Mouse (Mus musculus): ENCODE measurements at regions not wholly inside any gene's neighbourhood (a gene's known extent, or its start where the extent isn't known, plus 50 kb on each side); places are given as distances from the start of the nearest gene placed in this dataset.

DNA sequence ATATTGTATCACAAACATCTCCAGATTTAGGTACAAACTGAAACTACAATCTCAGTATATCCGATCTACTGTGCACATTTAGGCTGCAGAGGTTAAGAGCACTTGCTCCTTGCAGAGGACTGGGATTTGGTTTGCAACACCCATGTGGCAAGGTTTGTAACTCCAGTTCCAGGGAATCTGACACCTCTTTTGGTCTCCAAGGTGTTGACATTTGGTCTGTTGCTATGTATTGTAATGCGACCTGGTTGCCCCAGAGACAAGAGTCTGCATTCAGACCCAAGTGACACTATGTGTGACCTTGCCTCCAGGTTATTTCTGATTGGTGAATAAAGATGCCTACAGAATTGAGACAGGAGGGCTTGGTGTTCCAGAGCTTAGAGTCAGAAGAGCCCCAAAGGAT, 105.0 kb downstream of the Tas2r134 start:
- TF ChIP-seq POLR2A (IDR thresholded peaks at IDR 0.05; ENCODE audit: low read depth, low read length) (no peak), CTCF (IDR thresholded peaks at IDR 0.05; ENCODE audit: extremely low read depth, insufficient read depth, insufficient read length, insufficient replicate concordance) (no peak)
- Histone ChIP-seq H3K4me3 (ENCODE audit: extremely low read depth, insufficient read depth, insufficient read length) (no peak overlapping the region), H3K36me3 (ENCODE audit: control insufficient read depth, insufficient read depth, low read length) (no peaks in the 10 kb centered on the region), H3K27me3 (ENCODE audit: control insufficient read depth, insufficient read depth, low read length) (no peaks in the 10 kb centered on the region), H3K4me1 (ENCODE audit: control insufficient read depth, insufficient read depth, insufficient read length) (no peaks in the 10 kb centered on the region), H3K27ac (ENCODE audit: insufficient read depth, low read length) (no peak overlapping the region)
- WGBS = 87% methylated on average over 2 of the region's 2 CpGs
- no peak for DNase-seq (ENCODE audit: low read depth in 1 of 2, low spot score in 2 of 2)

DNA sequence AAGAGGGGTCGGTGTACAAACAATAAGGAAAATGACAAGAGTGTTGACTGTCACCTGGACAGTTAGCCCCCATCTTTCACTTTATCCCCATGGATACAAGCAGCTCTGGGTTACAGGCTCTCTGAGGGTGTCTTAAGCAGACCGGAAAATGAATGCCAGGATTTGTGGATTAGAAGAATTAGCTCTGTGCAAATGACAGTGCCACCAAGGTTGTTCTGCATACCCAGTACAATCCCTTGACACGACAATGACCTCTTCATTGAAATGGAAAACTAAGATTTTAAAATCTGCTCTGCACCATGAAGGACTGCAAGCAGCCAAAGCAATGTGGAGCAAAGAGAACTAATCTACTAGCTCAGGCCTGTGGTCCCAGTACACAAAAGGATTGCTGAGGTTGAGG, 105.9 kb downstream of the Tas2r134 start:
- Histone ChIP-seq H3K4me3 (ENCODE audit: extremely low read depth, insufficient read depth, insufficient read length) (no peak overlapping the region), H3K36me3 (ENCODE audit: control insufficient read depth, insufficient read depth, low read length) (no peaks in the 10 kb centered on the region), H3K27ac (ENCODE audit: insufficient read depth, low read length) (no peak overlapping the region), H3K4me1 (ENCODE audit: control insufficient read depth, insufficient read depth, insufficient read length) (no peaks in the 10 kb centered on the region), H3K27me3 (ENCODE audit: control insufficient read depth, insufficient read depth, low read length) (no peaks in the 10 kb centered on the region)
- 89% methylated on average over 3 of the region's 3 CpGs for WGBS
- TF ChIP-seq POLR2A (IDR thresholded peaks at IDR 0.05; ENCODE audit: low read depth, low read length) (no peak), CTCF (IDR thresholded peaks at IDR 0.05; ENCODE audit: extremely low read depth, insufficient read depth, insufficient read length, insufficient replicate concordance) (no peak)
- no peak for DNase-seq (ENCODE audit: low read depth in 1 of 2, low spot score in 2 of 2)

DNA sequence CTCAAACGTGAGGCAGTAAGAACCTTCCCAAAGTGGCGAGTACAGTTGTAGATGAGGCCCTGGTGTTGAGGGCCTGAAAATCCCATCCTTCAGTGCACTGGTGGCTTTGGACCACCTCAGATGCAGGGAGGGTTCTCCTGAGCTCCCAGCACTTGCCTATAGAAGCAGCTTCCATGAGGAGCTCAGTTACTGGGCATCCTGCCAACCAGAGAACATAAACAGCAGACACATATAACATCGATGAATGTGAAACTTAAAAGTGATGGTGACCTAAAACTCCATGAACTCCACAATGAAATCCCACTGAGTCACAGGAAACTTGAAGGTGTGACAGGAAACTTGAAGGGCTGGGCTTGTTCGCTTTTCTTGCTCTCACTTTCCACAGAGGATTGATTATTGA, 109.1 kb downstream of the Tas2r134 start:
- 80% methylated on average over 4 of the region's 4 CpGs for WGBS
- H3K4me3 ChIP-seq (ENCODE audit: extremely low read depth, insufficient read depth, insufficient read length) = no peak overlapping the region
- TF ChIP-seq POLR2A (IDR thresholded peaks at IDR 0.05; ENCODE audit: low read depth, low read length) (no peak), CTCF (IDR thresholded peaks at IDR 0.05; ENCODE audit: extremely low read depth, insufficient read depth, insufficient read length, insufficient replicate concordance) (no peak)
- no peaks in the 10 kb centered on the region for H3K27me3 ChIP-seq (ENCODE audit: control insufficient read depth, insufficient read depth, low read length)
- no peaks in the 10 kb centered on the region for H3K4me1 ChIP-seq (ENCODE audit: control insufficient read depth, insufficient read depth, insufficient read length)
- DNase-seq (ENCODE audit: low read depth in 1 of 2, low spot score in 2 of 2) = no peak
- H3K27ac ChIP-seq (ENCODE audit: insufficient read depth, low read length) = no peak overlapping the region
- no peaks in the 10 kb centered on the region for H3K36me3 ChIP-seq (ENCODE audit: control insufficient read depth, insufficient read depth, low read length)

DNA sequence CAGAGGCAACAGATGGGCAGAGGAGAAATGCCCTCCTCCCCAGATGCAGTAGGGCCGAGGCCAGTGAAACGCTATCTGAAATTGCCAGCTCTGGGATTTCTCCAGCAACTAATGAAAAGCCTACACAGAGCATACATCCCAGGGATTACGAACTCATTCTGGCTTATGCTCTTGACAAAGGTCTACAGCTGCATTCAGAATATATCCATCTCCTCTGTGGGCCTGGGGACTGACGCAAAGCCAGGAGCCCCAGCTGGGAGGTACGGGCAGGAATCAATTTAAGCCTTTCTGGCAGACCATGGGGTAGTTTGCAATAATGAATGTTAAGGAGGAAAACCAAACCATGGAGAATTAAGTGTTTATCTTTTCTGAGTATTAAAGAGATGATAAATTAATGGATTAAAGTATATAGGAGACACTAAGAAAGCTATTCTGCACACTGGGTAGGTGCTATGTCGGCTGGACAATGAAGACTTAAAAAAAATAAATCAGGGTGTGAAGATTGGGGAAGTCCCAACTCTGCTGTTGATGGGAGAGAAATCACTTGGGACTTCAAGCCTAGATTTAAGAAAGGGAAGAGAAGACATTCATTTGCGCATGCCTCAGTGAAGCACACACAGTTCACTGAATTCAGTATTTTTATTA, 120.5 kb downstream of the Tas2r134 start:
- no peak for DNase-seq (ENCODE audit: low read depth in 1 of 2, low spot score in 2 of 2)
- Histone ChIP-seq H3K36me3 (ENCODE audit: control insufficient read depth, insufficient read depth, low read length) (no peaks in the 10 kb centered on the region), H3K27me3 (ENCODE audit: control insufficient read depth, insufficient read depth, low read length) (no peaks in the 10 kb centered on the region), H3K27ac (ENCODE audit: insufficient read depth, low read length) (no peak overlapping the region), H3K4me3 (ENCODE audit: extremely low read depth, insufficient read depth, insufficient read length) (no peak overlapping the region), H3K4me1 (ENCODE audit: control insufficient read depth, insufficient read depth, insufficient read length) (peaks cover 4% of the 10 kb centered on the region; the same call in 1 of the 2 replicates)
- WGBS = 79% methylated on average over 7 of the region's 7 CpGs
- TF ChIP-seq CTCF (IDR thresholded peaks at IDR 0.05; ENCODE audit: extremely low read depth, insufficient read depth, insufficient read length, insufficient replicate concordance) (no peak), POLR2A (IDR thresholded peaks at IDR 0.05; ENCODE audit: low read depth, low read length) (no peak)

DNA sequence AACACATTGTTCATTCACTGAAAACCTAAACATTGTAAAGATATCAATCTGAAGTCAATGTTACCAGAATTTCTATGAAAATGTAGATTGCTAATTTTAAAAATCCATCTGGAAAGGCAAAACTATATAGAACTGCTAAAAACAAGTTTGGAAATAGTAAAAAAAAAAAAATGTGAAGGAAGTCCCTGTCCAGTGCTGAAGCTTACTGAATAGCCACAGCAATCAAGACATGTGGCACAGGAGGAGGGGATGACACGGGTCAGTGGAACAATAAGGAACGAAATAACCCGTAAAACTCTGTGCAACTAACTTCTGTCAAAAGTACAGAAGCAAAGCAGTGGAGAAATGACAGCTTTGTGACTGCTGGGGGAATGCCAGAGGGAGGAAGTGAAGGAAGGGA, 121.9 kb downstream of the Tas2r134 start:
- 48% methylated on average over 3 of the region's 3 CpGs for WGBS
- Histone ChIP-seq H3K4me3 (ENCODE audit: extremely low read depth, insufficient read depth, insufficient read length) (no peak overlapping the region; the same call in 1 of the 2 replicates), H3K27ac (ENCODE audit: insufficient read depth, low read length) (no peak overlapping the region), H3K36me3 (ENCODE audit: control insufficient read depth, insufficient read depth, low read length) (no peaks in the 10 kb centered on the region), H3K27me3 (ENCODE audit: control insufficient read depth, insufficient read depth, low read length) (no peaks in the 10 kb centered on the region), H3K4me1 (ENCODE audit: control insufficient read depth, insufficient read depth, insufficient read length) (peaks cover 12% of the 10 kb centered on the region; the same call in 1 of the 2 replicates)
- no peak for TF ChIP-seq POLR2A (IDR thresholded peaks at IDR 0.05; ENCODE audit: low read depth, low read length)
- no peak for TF ChIP-seq CTCF (IDR thresholded peaks at IDR 0.05; ENCODE audit: extremely low read depth, insufficient read depth, insufficient read length, insufficient replicate concordance)
- DNase-seq (ENCODE audit: low read depth in 1 of 2, low spot score in 2 of 2) = no peak

GRCm38 (mm10) chr2:51752941-51753564, 125.7 kb downstream of the Tas2r134 start:
- TF ChIP-seq POLR2A (IDR thresholded peaks at IDR 0.05; ENCODE audit: low read depth, low read length) (no peak), CTCF (IDR thresholded peaks at IDR 0.05; ENCODE audit: extremely low read depth, insufficient read depth, insufficient read length, insufficient replicate concordance) (no peak)
- WGBS = 78% methylated on average over 12 of the region's 12 CpGs
- H3K4me3 ChIP-seq (ENCODE audit: extremely low read depth, insufficient read depth, insufficient read length) = no peak overlapping the region
- H3K27ac ChIP-seq (ENCODE audit: insufficient read depth, low read length) = no peak overlapping the region
- no peaks in the 10 kb centered on the region for H3K27me3 ChIP-seq (ENCODE audit: control insufficient read depth, insufficient read depth, low read length)
- H3K36me3 ChIP-seq (ENCODE audit: control insufficient read depth, insufficient read depth, low read length) = no peaks in the 10 kb centered on the region
- H3K4me1 ChIP-seq (ENCODE audit: control insufficient read depth, insufficient read depth, insufficient read length) = peaks cover 11% of the 10 kb centered on the region; the same call in 1 of the 2 replicates
- DNase-seq (ENCODE audit: low read depth in 1 of 2, low spot score in 2 of 2) = no peak

- Histone ChIP-seq H3K4me3 (ENCODE audit: extremely low read depth, insufficient read depth, insufficient read length) (no peak overlapping the region), H3K27me3 (ENCODE audit: control insufficient read depth, insufficient read depth, low read length) (no peaks in the 10 kb centered on the region), H3K27ac (ENCODE audit: insufficient read depth, low read length) (no peak overlapping the region), H3K4me1 (ENCODE audit: control insufficient read depth, insufficient read depth, insufficient read length) (peaks cover 11% of the 10 kb centered on the region; the same call in 1 of the 2 replicates), H3K36me3 (ENCODE audit: control insufficient read depth, insufficient read depth, low read length) (no peaks in the 10 kb centered on the region)
- TF ChIP-seq POLR2A (IDR thresholded peaks at IDR 0.05; ENCODE audit: low read depth, low read length) = no peak
- TF ChIP-seq CTCF (IDR thresholded peaks at IDR 0.05; ENCODE audit: extremely low read depth, insufficient read depth, insufficient read length, insufficient replicate concordance) = no peak
- 29% methylated on average over 7 of the region's 7 CpGs for WGBS
- DNase-seq (ENCODE audit: low read depth in 1 of 2, low spot score in 2 of 2) = no peak
These were observed 126.3 kb downstream of the Tas2r134 start for GRCm38 (mm10) chr2:51753565-51754031.
